Mouse (Mus musculus): ENCODE measurements at regions not wholly inside any gene's neighbourhood (a gene's known extent, or its start where the extent isn't known, plus 50 kb on each side); places are given as distances from the start of the nearest gene placed in this dataset.

GRCm38 (mm10) chr14:61684473-61685230 is 77.4 kb downstream of the Kcnrg start:
- Histone ChIP-seq H3K27ac (replicated peaks; ENCODE audit: low read depth, low read length) (no peak overlapping the region), H3K9me3 (ENCODE audit: control insufficient read depth, low read length) (no peaks in the 10 kb centered on the region), H3K4me2 (ENCODE audit: low read length) (peak overlapping the region; percentile 26), H3K4me3 (replicated peaks; ENCODE audit: low read depth, low read length) (no peak overlapping the region), H3K36me3 (ENCODE audit: control insufficient read depth, insufficient read depth, low read length) (no peaks in the 10 kb centered on the region), H3K4me1 (ENCODE audit: control insufficient read depth, insufficient read depth, low read length) (peaks cover 9% of the 10 kb centered on the region; the same call in 1 of the 2 replicates), H3K27me3 (ENCODE audit: control insufficient read depth, insufficient read depth, low read length) (peaks cover 55% of the 10 kb centered on the region), H3K9ac (replicated peaks; ENCODE audit: low read length) (no peak overlapping the region)
- ATAC-seq (ENCODE audit: low FRiP score, low TSS enrichment) (no peak), DNase-seq (peak; percentile 25)
- WGBS, result 9% methylated on average over 26 of the region's 26 CpGs

GRCm38 (mm10) chr14:61685231-61685800 is 78.1 kb downstream of the Kcnrg start:
- Histone ChIP-seq H3K9me3 (ENCODE audit: control insufficient read depth, low read length) (no peaks in the 10 kb centered on the region), H3K27ac (replicated peaks; ENCODE audit: low read depth, low read length) (no peak overlapping the region), H3K4me2 (ENCODE audit: low read length) (no peak overlapping the region), H3K27me3 (ENCODE audit: control insufficient read depth, insufficient read depth, low read length) (peaks cover 62% of the 10 kb centered on the region), H3K36me3 (ENCODE audit: control insufficient read depth, insufficient read depth, low read length) (no peaks in the 10 kb centered on the region), H3K9ac (replicated peaks; ENCODE audit: low read length) (no peak overlapping the region), H3K4me3 (replicated peaks; ENCODE audit: low read depth, low read length) (no peak overlapping the region), H3K4me1 (ENCODE audit: control insufficient read depth, insufficient read depth, low read length) (peaks cover 8% of the 10 kb centered on the region; the same call in 1 of the 2 replicates)
- peak; percentile 31 for DNase-seq
- no peak for ATAC-seq (ENCODE audit: low FRiP score, low TSS enrichment)
- 8% methylated on average over 12 of the region's 12 CpGs for WGBS

GRCm38 (mm10) chr14:61686101-61686691 is 78.9 kb downstream of the Kcnrg start:
- ATAC-seq (ENCODE audit: low FRiP score, low TSS enrichment) (no peak), DNase-seq (peak; percentile 52)
- Histone ChIP-seq H3K4me1 (ENCODE audit: control insufficient read depth, insufficient read depth, low read length) (peaks cover 4% of the 10 kb centered on the region; the same call in 1 of the 2 replicates), H3K4me2 (ENCODE audit: low read length) (peak overlapping the region; percentile 41), H3K9ac (replicated peaks; ENCODE audit: low read length) (no peak overlapping the region), H3K27ac (replicated peaks; ENCODE audit: low read depth, low read length) (no peak overlapping the region), H3K27me3 (ENCODE audit: control insufficient read depth, insufficient read depth, low read length) (peaks cover 71% of the 10 kb centered on the region), H3K9me3 (ENCODE audit: control insufficient read depth, low read length) (no peaks in the 10 kb centered on the region), H3K36me3 (ENCODE audit: control insufficient read depth, insufficient read depth, low read length) (no peaks in the 10 kb centered on the region), H3K4me3 (replicated peaks; ENCODE audit: low read depth, low read length) (peak overlapping the region; percentile 20)
- 2% methylated on average over 35 of the region's 35 CpGs for WGBS

- Histone ChIP-seq H3K4me1 (ENCODE audit: control insufficient read depth, insufficient read depth, low read length) (peaks cover 4% of the 10 kb centered on the region; the same call in 1 of the 2 replicates), H3K27me3 (ENCODE audit: control insufficient read depth, insufficient read depth, low read length) (peaks cover 75% of the 10 kb centered on the region), H3K4me3 (replicated peaks; ENCODE audit: low read depth, low read length) (peak overlapping the region; percentile 20), H3K9me3 (ENCODE audit: control insufficient read depth, low read length) (no peaks in the 10 kb centered on the region), H3K4me2 (ENCODE audit: low read length) (peak overlapping the region; percentile 41), H3K9ac (replicated peaks; ENCODE audit: low read length) (no peak overlapping the region), H3K36me3 (ENCODE audit: control insufficient read depth, insufficient read depth, low read length) (no peaks in the 10 kb centered on the region), H3K27ac (replicated peaks; ENCODE audit: low read depth, low read length) (no peak overlapping the region)
- ATAC-seq (ENCODE audit: low FRiP score, low TSS enrichment), result no peak
- DNase-seq, result no peak
- WGBS, result under 1% methylated on average over 26 of the region's 33 CpGs
Measured at GRCm38 (mm10) chr14:61686821-61687341, 79.6 kb downstream of the Kcnrg start.

DNA sequence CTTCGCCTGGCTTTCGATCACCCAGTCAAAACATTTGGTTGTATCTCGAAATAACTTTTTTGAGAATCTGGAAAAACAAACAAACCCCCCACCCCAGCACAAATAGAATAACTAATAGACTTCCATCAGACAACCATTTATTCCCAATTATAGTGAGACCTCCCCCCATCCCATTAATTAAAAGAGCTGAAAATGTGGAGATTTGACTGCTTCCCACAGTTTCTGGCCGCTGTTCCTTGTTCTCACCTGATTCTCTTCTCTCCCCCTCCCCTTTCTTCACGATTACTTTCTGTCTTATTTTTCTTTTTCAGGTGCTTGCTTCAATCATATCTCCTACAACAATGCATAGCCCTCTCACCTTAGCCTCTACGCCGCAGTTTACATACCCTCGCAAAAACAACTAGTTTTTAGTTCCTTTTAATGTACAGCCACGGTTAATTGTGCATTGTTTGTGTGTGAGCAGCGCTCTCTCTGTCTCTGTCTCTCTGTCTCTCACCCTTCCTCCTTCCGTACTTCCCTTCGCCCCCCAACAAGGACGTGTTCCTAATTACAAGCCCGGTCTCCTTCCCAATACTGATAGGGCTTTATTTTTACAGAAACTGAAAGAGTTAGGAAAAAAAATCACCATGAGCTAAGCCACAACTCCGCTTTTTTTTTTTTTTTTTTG is 80.2 kb downstream of the Kcnrg start:
- WGBS, result 1% methylated on average over 15 of the region's 15 CpGs
- Histone ChIP-seq H3K4me2 (ENCODE audit: low read length) (peak overlapping the region; percentile 41), H3K4me1 (ENCODE audit: control insufficient read depth, insufficient read depth, low read length) (peaks cover 4% of the 10 kb centered on the region; the same call in 1 of the 2 replicates), H3K9me3 (ENCODE audit: control insufficient read depth, low read length) (no peaks in the 10 kb centered on the region), H3K27me3 (ENCODE audit: control insufficient read depth, insufficient read depth, low read length) (peaks cover 76% of the 10 kb centered on the region), H3K27ac (replicated peaks; ENCODE audit: low read depth, low read length) (no peak overlapping the region), H3K9ac (replicated peaks; ENCODE audit: low read length) (no peak overlapping the region), H3K36me3 (ENCODE audit: control insufficient read depth, insufficient read depth, low read length) (no peaks in the 10 kb centered on the region), H3K4me3 (replicated peaks; ENCODE audit: low read depth, low read length) (no peak overlapping the region; the same call in 1 of the 2 replicates)
- ATAC-seq (ENCODE audit: low FRiP score, low TSS enrichment) (no peak), DNase-seq (peak; percentile 49)

DNA sequence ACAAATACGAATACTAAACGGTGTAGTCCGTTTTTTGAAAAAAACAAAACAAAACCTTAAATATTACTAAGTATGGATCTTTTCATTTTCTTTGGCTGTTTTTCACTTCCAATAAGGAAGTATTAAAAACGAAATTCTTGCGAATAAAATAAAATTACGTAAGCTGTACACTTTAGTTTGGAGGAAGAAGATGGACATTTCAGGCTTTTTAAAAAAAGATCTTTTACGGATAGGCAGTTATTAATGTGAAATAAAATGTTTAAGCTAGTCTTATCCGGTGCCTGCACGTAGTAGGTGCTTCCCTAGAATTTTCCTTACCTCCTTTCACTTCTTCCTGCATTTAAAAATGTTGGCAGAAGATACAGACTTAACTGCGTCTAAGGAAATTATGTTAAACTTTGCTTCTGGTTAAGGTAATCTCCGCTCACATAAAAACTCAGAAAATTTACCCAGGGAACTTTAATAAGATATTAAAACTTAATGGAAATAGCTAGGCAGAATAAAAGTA is 80.8 kb downstream of the Kcnrg start:
- Histone ChIP-seq H3K4me2 (ENCODE audit: low read length) (no peak overlapping the region), H3K27ac (replicated peaks; ENCODE audit: low read depth, low read length) (no peak overlapping the region), H3K9me3 (ENCODE audit: control insufficient read depth, low read length) (no peaks in the 10 kb centered on the region), H3K27me3 (ENCODE audit: control insufficient read depth, insufficient read depth, low read length) (peaks cover 76% of the 10 kb centered on the region), H3K4me3 (replicated peaks; ENCODE audit: low read depth, low read length) (no peak overlapping the region), H3K9ac (replicated peaks; ENCODE audit: low read length) (no peak overlapping the region), H3K36me3 (ENCODE audit: control insufficient read depth, insufficient read depth, low read length) (no peaks in the 10 kb centered on the region), H3K4me1 (ENCODE audit: control insufficient read depth, insufficient read depth, low read length) (peaks cover 4% of the 10 kb centered on the region; the same call in 1 of the 2 replicates)
- peak; percentile 39 for DNase-seq
- 3% methylated on average over 11 of the region's 11 CpGs for WGBS
- no peak for ATAC-seq (ENCODE audit: low FRiP score, low TSS enrichment)

DNA sequence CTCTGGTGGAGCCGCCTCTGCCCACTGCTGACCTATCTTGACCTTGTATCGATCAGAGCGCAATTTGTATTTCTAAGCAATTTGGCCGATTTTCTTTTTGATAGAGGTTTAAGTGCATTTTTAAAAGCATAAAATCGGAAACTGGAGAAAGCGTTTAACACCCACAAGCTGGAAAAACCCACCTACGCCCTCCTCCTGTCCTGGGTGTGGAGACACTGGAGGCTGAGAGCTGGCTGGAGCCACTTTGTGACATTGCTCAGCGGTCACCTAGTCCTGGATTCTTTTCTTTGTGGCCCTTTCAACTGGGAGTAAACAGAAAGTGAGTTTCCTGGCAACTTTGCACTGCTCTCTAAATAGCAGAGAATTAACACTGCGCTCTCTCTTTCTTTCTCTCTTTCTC is 81.4 kb downstream of the Kcnrg start:
- Histone ChIP-seq H3K27me3 (ENCODE audit: control insufficient read depth, insufficient read depth, low read length) (peaks cover 70% of the 10 kb centered on the region), H3K9ac (replicated peaks; ENCODE audit: low read length) (no peak overlapping the region), H3K4me3 (replicated peaks; ENCODE audit: low read depth, low read length) (no peak overlapping the region), H3K4me2 (ENCODE audit: low read length) (no peak overlapping the region), H3K27ac (replicated peaks; ENCODE audit: low read depth, low read length) (no peak overlapping the region), H3K9me3 (ENCODE audit: control insufficient read depth, low read length) (no peaks in the 10 kb centered on the region), H3K4me1 (ENCODE audit: control insufficient read depth, insufficient read depth, low read length) (peaks cover 4% of the 10 kb centered on the region; the same call in 1 of the 2 replicates), H3K36me3 (ENCODE audit: control insufficient read depth, insufficient read depth, low read length) (no peaks in the 10 kb centered on the region)
- peak; percentile 29 for DNase-seq
- WGBS, result under 1% methylated on average over 9 of the region's 9 CpGs
- ATAC-seq (ENCODE audit: low FRiP score, low TSS enrichment), result no peak

- Histone ChIP-seq H3K4me3 (replicated peaks; ENCODE audit: low read depth, low read length) (peak overlapping the region; percentile 11; the same call in 1 of the 2 replicates), H3K36me3 (ENCODE audit: control insufficient read depth, insufficient read depth, low read length) (no peaks in the 10 kb centered on the region), H3K27ac (replicated peaks; ENCODE audit: low read depth, low read length) (no peak overlapping the region), H3K4me1 (ENCODE audit: control insufficient read depth, insufficient read depth, low read length) (peaks cover 4% of the 10 kb centered on the region; the same call in 1 of the 2 replicates), H3K27me3 (ENCODE audit: control insufficient read depth, insufficient read depth, low read length) (peaks cover 65% of the 10 kb centered on the region), H3K9me3 (ENCODE audit: control insufficient read depth, low read length) (no peaks in the 10 kb centered on the region), H3K4me2 (ENCODE audit: low read length) (peak overlapping the region; percentile 37), H3K9ac (replicated peaks; ENCODE audit: low read length) (no peak overlapping the region)
- ATAC-seq (ENCODE audit: low FRiP score, low TSS enrichment) (no peak), DNase-seq (peak; percentile 44)
- WGBS, result 2% methylated on average over 21 of the region's 21 CpGs
Measured at GRCm38 (mm10) chr14:61689281-61689680, 82.0 kb downstream of the Kcnrg start.
